Mouse (Mus musculus) right cerebral cortex, adult 18-20 months (tissue): ENCODE data around the gene Plekha7.

Source experiments
- DNase-seq: peaks from one replicate; pipeline ENCODE4 v3.0.0; 2022; ENCODE audit warnings: mixed read lengths

The Plekha7 gene

GRCm38 (mm10) chr7:116184358-116185057, 123.7 kb downstream of the Plekha7 start:
- DNase-seq: no peak

GRCm38 (mm10) chr7:116182451-116182850, 125.7 kb downstream of the Plekha7 start:
- no peak for DNase-seq

GRCm38 (mm10) chr7:116181444-116181946, 126.7 kb downstream of the Plekha7 start:
- peak; percentile 26 for DNase-seq

GRCm38 (mm10) chr7:116178916-116179315, 129.3 kb downstream of the Plekha7 start:
- no peak for DNase-seq

- DNase-seq: no peak
Observed at GRCm38 (mm10) chr7:116172774-116173173, 135.4 kb downstream of the Plekha7 start.

GRCm38 (mm10) chr7:116169426-116169825, 138.8 kb downstream of the Plekha7 start:
- DNase-seq: no peak

- DNase-seq: no peak
Observed at GRCm38 (mm10) chr7:116168224-116168623, 140.0 kb downstream of the Plekha7 start.

- DNase-seq: no peak
Observed at GRCm38 (mm10) chr7:116164232-116164631, 143.9 kb downstream of the Plekha7 start.

- peak; percentile 47 for DNase-seq
Observed at GRCm38 (mm10) chr7:116161544-116161943, 146.6 kb downstream of the Plekha7 start.

GRCm38 (mm10) chr7:116156894-116157143, 151.4 kb downstream of the Plekha7 start:
- no peak for DNase-seq

GRCm38 (mm10) chr7:116156072-116156893, 151.9 kb downstream of the Plekha7 start:
- no peak for DNase-seq

- no peak for DNase-seq
Observed at GRCm38 (mm10) chr7:116153781-116154368, 154.3 kb downstream of the Plekha7 start.

GRCm38 (mm10) chr7:116149568-116149967, 158.6 kb downstream of the Plekha7 start:
- DNase-seq: no peak

GRCm38 (mm10) chr7:116147114-116147513, 161.1 kb downstream of the Plekha7 start:
- no peak for DNase-seq

- no peak for DNase-seq
Observed at GRCm38 (mm10) chr7:116145030-116145429, 163.1 kb downstream of the Plekha7 start.

- no peak for DNase-seq
Observed at GRCm38 (mm10) chr7:116137671-116138070, 170.5 kb downstream of the Plekha7 start.

GRCm38 (mm10) chr7:116137149-116137548, 171.0 kb downstream of the Plekha7 start:
- DNase-seq: no peak

GRCm38 (mm10) chr7:116134413-116135292, 173.5 kb downstream of the Plekha7 start:
- no peak for DNase-seq

- peak; percentile 79 for DNase-seq
Observed at GRCm38 (mm10) chr7:116132078-116132477, 176.1 kb downstream of the Plekha7 start.

GRCm38 (mm10) chr7:116131390-116131789, 176.8 kb downstream of the Plekha7 start:
- DNase-seq: peak; percentile 28

GRCm38 (mm10) chr7:116129374-116129773, 178.8 kb downstream of the Plekha7 start:
- no peak for DNase-seq

- DNase-seq: no peak
Observed at GRCm38 (mm10) chr7:116128286-116128685, 179.9 kb downstream of the Plekha7 start.

- no peak for DNase-seq
Observed at GRCm38 (mm10) chr7:116127052-116127451, 181.1 kb downstream of the Plekha7 start.
